Mouse (Mus musculus) kidney, postnatal 0 days (tissue): ENCODE measurements at regions not wholly inside any gene's neighbourhood (a gene's known extent, or its start where the extent isn't known, plus 50 kb on each side); places are given as distances from the start of the nearest gene placed in this dataset.
A peak's percentile ranks its signal among the peaks of the same experiment; 100 is the strongest.

Experiments used
- ATAC-seq: fragments of 200-750 bp; cut with Nextera tagmentation; replicated peaks from 2 replicates; pipeline ENCODE4 v1.8.0; 2017; ENCODE audit warnings: low read depth, moderate number of reproducible peaks, moderate TSS enrichment, moderate library complexity; ENCODE audit not compliant: low FRiP score
- DNase-seq: peaks from one replicate; pipeline ENCODE4 v3.0.0-alpha.2; 2016; ENCODE audit warnings: low spot score
- H3K27ac ChIP-seq: fragments of 300-500 bp; sonication (generic); 2 replicates; pipeline ENCODE4 v1.5.1; 2014; ENCODE audit warnings: mild to moderate bottlenecking
- H3K27me3 ChIP-seq: fragments of 300-500 bp; sonication (generic); 2 replicates; pipeline ENCODE4 v1.6.1; 2014; ENCODE audit warnings: low read length, mixed read lengths; ENCODE audit not compliant: insufficient read depth
- H3K36me3 ChIP-seq: fragments of 300-500 bp; sonication (generic); 2 replicates; pipeline ENCODE4 v1.6.1; 2014; ENCODE audit warnings: low read length, mixed read lengths; ENCODE audit not compliant: insufficient read depth
- H3K4me1 ChIP-seq: fragments of 300-500 bp; sonication (generic); replicated peaks from 2 replicates; pipeline ENCODE4 v1.6.1; 2014; ENCODE audit warnings: antibody characterized with exemption, low read length, mixed read lengths; ENCODE audit not compliant: insufficient read depth
- H3K4me2 ChIP-seq: fragments of 300-500 bp; sonication (generic); 2 replicates; pipeline ENCODE4 v1.6.1; 2014; ENCODE audit warnings: mild to moderate bottlenecking, low read length, moderate library complexity, mixed read lengths
- H3K4me3 ChIP-seq: fragments of 300-500 bp; sonication (generic); replicated peaks from 2 replicates; pipeline ENCODE4 v1.5.1; 2014; ENCODE audit warnings: low read depth, low read length
- H3K9ac ChIP-seq: fragments of 300-500 bp; sonication (generic); 2 replicates; pipeline ENCODE4 v1.6.1; 2014; ENCODE audit warnings: low read depth, low read length
- H3K9me3 ChIP-seq: fragments of 300-500 bp; sonication (generic); replicated peaks from 2 replicates; pipeline ENCODE4 v1.6.1; 2016; ENCODE audit warnings: low read length, inconsistent platforms, mixed read lengths
- CTCF ChIP-seq: IDR thresholded peaks from 2 replicates; pipeline ENCODE4 v1.5.1; 2016; ENCODE audit warnings: antibody characterized with exemption, low read depth, mild to moderate bottlenecking, moderate library complexity
- WGBS: fragments of 180-500 bp; shearing (Covaris S2); extraction: QIAGEN DNeasy Blood & Tissue Kit; methylation state at CpG from one replicate; pipeline ENCODE4 v1.1.7; 2014; 5-methylcytosine and 5-hydroxymethylcytosine counted together

DNA sequence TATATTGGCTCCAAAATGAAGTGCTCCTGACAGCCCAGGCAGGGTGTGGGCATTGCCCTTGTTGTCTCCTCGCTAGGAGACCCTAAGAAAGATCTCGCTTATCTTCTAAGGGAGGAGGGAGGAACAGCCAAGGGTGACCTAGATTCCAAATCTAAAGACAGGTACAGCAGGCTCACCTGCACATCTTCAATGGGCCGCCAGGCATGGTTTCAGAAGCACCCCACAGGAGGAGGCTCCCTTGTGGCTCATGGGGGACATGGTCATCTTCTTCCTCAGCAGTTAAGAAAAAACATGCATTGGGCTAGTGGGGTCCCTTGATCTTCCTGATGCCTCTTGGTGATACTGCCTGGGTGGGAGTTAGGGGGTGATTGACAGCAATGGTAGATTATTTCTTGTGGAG lies 71.0 kb upstream of the Mef2a start:
- ATAC-seq (no peak), DNase-seq (no peak)
- Histone ChIP-seq H3K9me3 (no peaks in the 10 kb centered on the region), H3K4me3 (no peak overlapping the region), H3K4me2 (no peak overlapping the region), H3K9ac (no peak overlapping the region), H3K27me3 (no peaks in the 10 kb centered on the region), H3K36me3 (no peaks in the 10 kb centered on the region), H3K27ac (no peak overlapping the region), H3K4me1 (peaks cover 24% of the 10 kb centered on the region; the same call in 1 of the 2 replicates)
- 72% methylated on average over 3 of the region's 3 CpGs for WGBS
- no peak for TF ChIP-seq CTCF

DNA sequence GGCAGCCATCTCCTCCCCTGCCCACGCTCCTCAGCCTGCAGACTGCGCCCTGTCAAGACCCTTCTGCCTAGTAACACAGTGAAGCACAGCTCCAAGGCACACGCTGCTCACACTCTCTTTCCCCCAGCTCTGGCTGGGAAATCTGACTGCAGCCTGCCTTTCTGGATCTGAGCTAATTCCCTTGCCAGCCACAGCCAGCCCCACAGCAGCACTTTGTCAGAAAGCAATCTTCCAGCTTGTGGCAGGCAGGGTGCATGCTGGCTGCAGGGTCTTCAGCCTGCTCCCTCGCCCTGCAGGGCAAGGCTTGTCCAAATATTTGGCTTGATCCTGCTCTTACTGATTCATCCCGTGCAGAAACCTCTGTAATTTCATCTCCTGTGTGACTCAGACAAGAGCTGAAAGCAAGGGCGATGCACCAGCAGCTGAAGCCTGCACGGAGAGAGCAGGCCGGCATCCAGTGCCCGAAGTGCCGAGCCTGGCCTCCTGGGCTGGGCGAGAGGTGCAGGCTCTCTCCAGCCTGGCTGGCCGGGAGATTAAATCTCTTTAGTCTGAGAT lies 70.4 kb upstream of the Mef2a start:
- 21% methylated on average over 12 of the region's 12 CpGs for WGBS
- H3K36me3 ChIP-seq = no peaks in the 10 kb centered on the region
- H3K9ac ChIP-seq = 0 out of 2 replicates have a peak overlapping the region, but pooled peaks have one; percentile 8
- no peaks in the 10 kb centered on the region for H3K9me3 ChIP-seq
- H3K4me3 ChIP-seq = no peak overlapping the region
- H3K27ac ChIP-seq = peak overlapping the region; percentile 13; the same call in 1 of the 2 replicates
- H3K4me2 ChIP-seq = peak overlapping the region; percentile 28
- ATAC-seq = no peak
- peaks cover 24% of the 10 kb centered on the region; the same call in 1 of the 2 replicates for H3K4me1 ChIP-seq
- peak; percentile 39 for DNase-seq
- no peaks in the 10 kb centered on the region for H3K27me3 ChIP-seq
- no peak for TF ChIP-seq CTCF

DNA sequence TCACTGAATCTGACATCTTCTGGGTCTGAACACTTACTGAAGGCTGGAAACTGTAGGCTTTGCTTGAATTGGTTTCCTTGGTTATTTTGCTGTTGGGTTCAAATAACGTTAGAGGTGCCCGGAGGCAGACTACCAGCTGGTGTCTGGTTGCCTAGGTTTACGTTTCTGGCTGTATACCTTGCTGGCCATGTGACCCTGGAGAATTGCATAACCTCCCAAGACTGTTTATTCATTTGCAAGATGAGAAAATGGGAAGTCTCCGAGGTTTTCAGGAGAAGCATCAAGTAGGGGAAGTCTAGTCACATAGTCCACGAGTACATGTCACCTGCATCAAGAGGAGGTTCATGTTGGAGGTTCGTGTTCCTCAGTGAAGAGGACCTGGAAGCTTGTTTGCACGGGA lies 69.6 kb upstream of the Mef2a start:
- 47% methylated on average over 7 of the region's 7 CpGs for WGBS
- no peak overlapping the region for H3K27ac ChIP-seq
- no peak overlapping the region for H3K4me2 ChIP-seq
- no peaks in the 10 kb centered on the region for H3K9me3 ChIP-seq
- no peaks in the 10 kb centered on the region for H3K36me3 ChIP-seq
- DNase-seq = no peak
- peaks cover 24% of the 10 kb centered on the region; the same call in 1 of the 2 replicates for H3K4me1 ChIP-seq
- H3K4me3 ChIP-seq = no peak overlapping the region
- H3K9ac ChIP-seq = no peak overlapping the region
- TF ChIP-seq CTCF = no peak
- H3K27me3 ChIP-seq = no peaks in the 10 kb centered on the region
- no peak for ATAC-seq

DNA sequence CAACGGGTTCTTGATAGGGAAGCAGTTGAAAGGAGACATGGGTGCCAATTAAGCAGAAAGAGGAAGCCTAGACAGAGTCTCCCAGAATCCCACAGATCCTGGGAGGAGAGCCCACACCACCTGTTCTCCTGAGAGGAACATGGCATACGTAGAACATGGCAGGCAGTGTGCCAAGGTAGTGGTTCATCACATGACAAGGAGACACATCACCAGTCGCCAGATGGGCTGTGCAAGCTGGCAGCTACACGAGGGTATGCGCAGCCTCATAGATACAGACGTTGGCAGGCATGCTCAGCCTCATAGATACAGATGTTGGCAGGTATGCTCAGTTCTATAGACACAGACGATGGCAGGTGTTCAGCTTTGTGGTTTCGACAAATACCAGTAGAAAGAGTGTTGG lies 68.1 kb upstream of the Mef2a start:
- WGBS = 94% methylated on average over 8 of the region's 8 CpGs
- Histone ChIP-seq H3K9ac (no peak overlapping the region), H3K4me3 (no peak overlapping the region), H3K27ac (no peak overlapping the region), H3K9me3 (no peaks in the 10 kb centered on the region), H3K4me2 (no peak overlapping the region), H3K4me1 (peaks cover 24% of the 10 kb centered on the region; the same call in 1 of the 2 replicates), H3K27me3 (no peaks in the 10 kb centered on the region), H3K36me3 (no peaks in the 10 kb centered on the region)
- no peak for TF ChIP-seq CTCF
- DNase-seq (no peak), ATAC-seq (no peak)

DNA sequence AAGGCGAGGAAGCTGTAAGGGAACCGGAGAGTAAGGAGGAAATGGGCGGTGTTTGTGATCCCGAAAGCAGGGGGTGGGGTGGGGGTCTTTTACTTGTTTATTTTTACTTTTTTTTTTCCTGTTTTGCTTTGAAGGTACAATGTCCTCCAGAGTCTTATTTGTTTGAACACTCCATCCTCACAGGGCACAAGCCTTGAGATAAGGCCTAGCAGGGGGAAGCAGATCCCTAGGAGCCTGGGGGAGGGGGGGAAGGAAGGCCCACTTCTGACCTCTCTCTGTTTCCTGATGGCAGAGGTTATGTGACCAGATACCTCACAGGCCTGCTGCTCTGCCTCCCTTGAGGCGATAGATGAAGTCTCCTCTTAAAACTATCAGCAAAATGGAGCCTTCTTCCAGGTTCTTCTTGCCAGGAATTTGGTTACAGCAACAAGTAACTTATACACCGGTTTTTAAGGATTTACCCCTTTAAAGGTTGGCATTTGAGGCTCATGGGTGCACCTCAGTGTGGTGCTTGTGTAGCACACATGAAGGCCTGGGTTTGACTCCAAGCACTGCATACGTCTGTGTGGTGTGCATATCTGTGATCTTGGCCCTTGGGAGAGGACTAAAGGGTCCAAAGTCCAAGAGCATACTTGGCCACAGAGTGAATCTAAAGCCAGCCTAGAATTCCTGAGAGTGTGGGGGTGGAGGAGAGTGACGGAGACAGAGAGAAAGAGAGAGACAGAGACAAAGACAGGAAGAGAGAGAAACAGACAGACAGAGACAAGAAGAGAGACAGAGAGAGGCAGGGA lies 64.8 kb upstream of the Mef2a start:
- Histone ChIP-seq H3K9me3 (no peaks in the 10 kb centered on the region), H3K4me2 (no peak overlapping the region), H3K36me3 (no peaks in the 10 kb centered on the region), H3K9ac (no peak overlapping the region), H3K27me3 (no peaks in the 10 kb centered on the region), H3K27ac (no peak overlapping the region), H3K4me3 (no peak overlapping the region), H3K4me1 (no peaks in the 10 kb centered on the region)
- WGBS = 54% methylated on average over 8 of the region's 8 CpGs
- no peak for TF ChIP-seq CTCF
- no peak for DNase-seq
- ATAC-seq = peak; percentile 49; the same call in 1 of the 2 replicates

DNA sequence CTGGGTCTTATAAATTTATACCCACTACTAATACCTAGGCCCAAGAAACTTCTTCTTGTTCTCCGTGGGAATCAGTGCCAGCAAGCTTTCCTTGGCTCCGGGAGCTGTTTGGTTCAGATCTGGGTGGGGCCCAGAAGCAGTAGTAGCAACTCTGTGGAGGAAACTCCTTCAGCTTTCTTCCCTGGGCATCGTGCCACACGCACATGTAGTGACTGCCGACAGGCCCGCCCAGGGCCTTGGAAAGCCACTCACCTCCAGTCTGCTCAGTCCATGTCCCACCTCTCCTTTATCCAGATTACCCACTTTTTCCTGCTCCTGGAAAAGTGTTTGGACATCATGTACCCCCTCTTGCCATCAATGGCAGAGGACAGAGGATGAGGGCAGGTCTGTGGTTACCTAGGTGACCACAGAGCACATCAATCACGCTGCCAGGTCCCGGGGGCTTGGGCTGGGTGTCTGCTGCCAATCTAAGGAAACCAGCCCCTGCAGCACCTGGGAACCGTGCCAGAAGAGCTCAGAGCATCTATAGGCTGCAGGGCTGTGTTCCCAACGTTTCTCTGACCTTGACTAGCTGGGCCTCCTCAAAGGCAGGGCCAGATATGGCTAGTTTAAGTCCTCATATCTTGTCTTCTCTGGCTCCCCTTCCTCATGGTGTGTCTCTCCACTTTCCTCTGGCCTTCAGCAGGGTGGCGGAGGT lies 63.1 kb upstream of the Mef2a start:
- Histone ChIP-seq H3K27ac (no peak overlapping the region; the same call in 1 of the 2 replicates), H3K9ac (no peak overlapping the region), H3K27me3 (no peaks in the 10 kb centered on the region), H3K9me3 (no peaks in the 10 kb centered on the region), H3K4me2 (no peak overlapping the region), H3K4me1 (no peaks in the 10 kb centered on the region), H3K4me3 (no peak overlapping the region), H3K36me3 (no peaks in the 10 kb centered on the region)
- ATAC-seq (no peak), DNase-seq (no peak)
- TF ChIP-seq CTCF = no peak
- 65% methylated on average over 11 of the region's 11 CpGs for WGBS
